Mouse (Mus musculus): ENCODE results near the gene Adamtsl3.

Gene Adamtsl3

GRCm38 (mm10) chr7:82361127-82361526 is 25.6 kb downstream of the Adamtsl3 start:
- in situ Hi-C loops (cut with MboI, MseI), result loop anchor here in 1 of 2 experiments (10.0 kb wide), 1 partner anchor 1366 kb away; the partner anchor contains the start of gene Zfp592

DNA sequence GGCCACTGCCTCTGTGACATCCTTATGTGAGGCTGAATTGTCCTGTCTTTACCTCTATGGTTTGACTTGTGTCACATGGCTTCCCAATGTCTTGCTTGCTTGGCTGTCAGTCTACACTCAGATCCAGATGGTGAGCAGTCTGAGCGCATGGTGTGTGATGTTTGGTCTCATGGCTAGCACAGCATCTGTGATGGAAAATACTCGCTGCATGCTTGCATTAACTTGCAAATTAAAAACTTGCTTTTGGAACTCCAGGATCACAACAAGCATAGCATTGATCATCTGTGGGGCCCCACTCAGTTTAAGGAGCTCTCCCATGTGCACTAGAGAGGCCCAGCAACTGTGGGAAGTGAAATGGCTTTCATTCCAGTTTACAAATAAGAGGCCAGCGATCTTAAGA is 29.1 kb downstream of the Adamtsl3 start:
- in situ Hi-C loops (cut with MboI, MseI), result loop anchor here in 1 of 2 experiments (10.0 kb wide), 1 partner anchor 1370 kb away; the partner anchor contains the start of gene Zfp592

GRCm38 (mm10) chr7:82366056-82366455 is 30.6 kb downstream of the Adamtsl3 start:
- in situ Hi-C loops (cut with MboI, MseI), result loop anchor here in 1 of 2 experiments (10.0 kb wide), 1 partner anchor 1371 kb away; the partner anchor contains the start of gene Zfp592

DNA sequence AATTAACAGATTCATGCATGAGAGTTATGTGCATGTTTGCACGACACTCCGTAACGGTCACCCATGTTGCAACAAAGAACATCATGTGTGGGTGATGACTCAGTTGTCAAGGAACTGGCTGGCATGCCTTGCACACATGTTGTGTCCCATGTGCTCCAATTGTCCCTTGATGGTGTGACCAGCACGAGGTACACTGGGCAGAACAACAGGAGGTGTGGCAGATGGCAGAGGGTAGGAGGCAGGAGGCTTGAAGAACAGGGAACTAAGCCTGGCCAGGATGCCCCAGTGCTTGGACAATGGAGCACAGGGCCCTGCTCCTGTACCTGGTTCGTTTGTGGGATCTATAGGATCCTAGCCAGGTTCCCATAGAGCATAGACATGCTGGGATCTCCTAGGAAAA is 31.0 kb downstream of the Adamtsl3 start:
- in situ Hi-C loops (cut with MboI, MseI), result loop anchor here in 1 of 2 experiments (10.0 kb wide), 1 partner anchor 1372 kb away; the partner anchor contains the start of gene Zfp592

DNA sequence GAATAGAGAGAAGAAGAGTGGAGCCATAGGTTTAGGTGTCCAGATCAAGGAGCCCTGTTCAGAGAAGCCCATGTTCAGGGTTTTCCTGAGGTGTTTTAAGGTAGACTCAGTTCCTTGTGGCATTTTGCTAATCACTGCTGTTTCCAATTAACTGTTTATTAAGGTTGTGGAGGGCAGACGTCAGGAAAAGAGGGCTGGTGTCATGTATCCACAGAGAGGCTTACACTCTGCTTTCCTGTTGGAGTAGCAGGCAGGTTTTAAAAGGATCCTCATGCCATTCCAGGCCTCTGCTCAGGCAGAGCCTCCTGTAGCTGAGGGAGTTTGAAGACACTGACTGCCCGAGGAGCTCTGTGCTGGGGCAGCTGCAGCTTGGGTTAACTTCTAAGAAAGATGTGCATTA is 32.6 kb downstream of the Adamtsl3 start:
- in situ Hi-C loops (cut with MboI, MseI), result loop anchor here in 1 of 2 experiments (10.0 kb wide), 1 partner anchor 1373 kb away; the partner anchor contains the start of gene Zfp592

GRCm38 (mm10) chr7:82370132-82370531 is 34.6 kb downstream of the Adamtsl3 start:
- in situ Hi-C loops (cut with MboI, MseI), result no loop called here

GRCm38 (mm10) chr7:82371411-82371810 is 35.9 kb downstream of the Adamtsl3 start:
- in situ Hi-C loops (cut with MboI, MseI), result no loop called here

DNA sequence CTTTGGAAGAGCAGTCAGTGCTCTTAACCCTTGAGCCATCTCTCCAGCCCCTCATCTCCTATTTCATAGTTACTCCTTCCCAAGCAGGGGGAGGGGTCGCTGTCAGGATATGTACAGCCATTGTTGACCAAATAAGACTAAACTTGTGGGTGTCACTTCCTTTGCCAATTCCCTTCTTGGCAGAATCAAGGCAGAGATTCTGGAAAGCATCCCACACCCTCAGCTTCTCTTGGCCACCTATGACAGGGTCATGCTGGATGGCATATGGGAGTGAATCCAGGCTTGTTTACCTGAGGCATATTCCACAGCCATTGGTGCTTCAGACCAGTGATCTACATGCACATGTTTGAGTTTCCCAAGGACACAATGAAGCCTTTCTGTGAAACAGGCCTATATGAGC is 42.8 kb downstream of the Adamtsl3 start:
- in situ Hi-C loops (cut with MboI, MseI), result no loop called here

DNA sequence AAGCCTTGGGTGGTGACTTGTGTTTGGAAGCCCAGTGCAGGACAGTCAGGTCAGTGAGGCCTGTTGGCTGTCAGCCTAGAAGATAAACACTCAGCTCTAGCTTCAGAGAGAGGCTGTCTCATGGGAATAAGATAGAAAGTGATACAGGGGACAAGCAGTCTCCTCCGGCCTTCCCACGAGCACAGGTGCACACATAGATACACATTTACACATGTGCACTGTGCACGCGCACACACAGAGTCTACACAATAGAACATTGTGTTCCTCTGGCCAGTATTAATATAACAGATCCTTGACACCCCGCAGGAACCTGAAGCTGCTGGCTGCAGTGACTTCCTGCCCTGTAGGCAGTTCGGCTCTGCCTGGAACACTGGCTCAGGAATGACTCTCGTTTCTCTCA is 44.3 kb downstream of the Adamtsl3 start:
- in situ Hi-C loops (cut with MboI, MseI), result no loop called here

- in situ Hi-C loops (cut with MboI, MseI), result no loop called here
Measured at GRCm38 (mm10) chr7:82382843-82383535, 47.5 kb downstream of the Adamtsl3 start.

- in situ Hi-C loops (cut with MboI, MseI), result no loop called here
Measured at GRCm38 (mm10) chr7:82383536-82383848, 48.0 kb downstream of the Adamtsl3 start.

DNA sequence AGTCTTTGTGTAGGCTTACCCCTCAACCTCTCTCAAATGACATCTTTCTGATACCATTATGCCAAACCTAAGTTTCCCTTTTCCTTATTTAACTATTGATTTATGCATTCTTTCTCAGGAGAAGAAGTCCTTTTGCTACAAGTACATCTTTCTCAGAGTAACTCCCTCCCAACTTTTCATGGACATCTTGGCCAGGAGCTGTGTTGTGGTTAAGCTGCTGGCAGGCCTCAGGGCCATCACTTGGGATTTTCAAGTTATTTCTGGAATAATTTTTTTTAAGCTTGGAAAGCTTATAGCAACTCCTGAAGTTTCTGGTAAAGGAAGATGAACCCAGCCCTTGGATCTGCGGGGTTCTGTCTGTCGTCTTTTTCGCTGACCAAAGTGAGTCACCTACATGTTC is 51.6 kb downstream of the Adamtsl3 start:
- in situ Hi-C loops (cut with MboI, MseI), result no loop called here

- in situ Hi-C loops (cut with MboI, MseI), result loop anchor here in 1 of 2 experiments (5.0 kb wide), 1 partner anchor 53 kb away; no protein-coding TSS in a partner anchor
Measured at GRCm38 (mm10) chr7:82394435-82395186, 59.1 kb downstream of the Adamtsl3 start.

DNA sequence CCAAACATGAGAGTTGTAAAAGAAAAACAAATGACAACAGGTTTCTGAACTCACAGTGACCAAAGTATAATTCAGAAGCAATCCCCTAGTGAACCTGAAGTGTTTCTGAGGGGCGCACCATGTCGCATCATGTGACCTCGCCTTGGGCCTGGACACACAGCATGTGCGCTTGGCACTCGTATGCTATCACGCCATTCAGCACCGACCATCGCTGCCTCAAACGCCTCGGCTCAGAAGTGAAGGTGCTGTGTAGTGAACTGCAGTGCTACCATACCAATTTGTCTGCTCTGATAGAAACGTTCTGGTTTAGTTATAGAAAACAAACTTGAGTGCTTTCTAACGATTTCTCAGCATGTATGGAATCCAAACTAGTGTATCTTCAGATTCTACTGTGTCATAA is 59.7 kb downstream of the Adamtsl3 start:
- in situ Hi-C loops (cut with MboI, MseI), result no loop called here

DNA sequence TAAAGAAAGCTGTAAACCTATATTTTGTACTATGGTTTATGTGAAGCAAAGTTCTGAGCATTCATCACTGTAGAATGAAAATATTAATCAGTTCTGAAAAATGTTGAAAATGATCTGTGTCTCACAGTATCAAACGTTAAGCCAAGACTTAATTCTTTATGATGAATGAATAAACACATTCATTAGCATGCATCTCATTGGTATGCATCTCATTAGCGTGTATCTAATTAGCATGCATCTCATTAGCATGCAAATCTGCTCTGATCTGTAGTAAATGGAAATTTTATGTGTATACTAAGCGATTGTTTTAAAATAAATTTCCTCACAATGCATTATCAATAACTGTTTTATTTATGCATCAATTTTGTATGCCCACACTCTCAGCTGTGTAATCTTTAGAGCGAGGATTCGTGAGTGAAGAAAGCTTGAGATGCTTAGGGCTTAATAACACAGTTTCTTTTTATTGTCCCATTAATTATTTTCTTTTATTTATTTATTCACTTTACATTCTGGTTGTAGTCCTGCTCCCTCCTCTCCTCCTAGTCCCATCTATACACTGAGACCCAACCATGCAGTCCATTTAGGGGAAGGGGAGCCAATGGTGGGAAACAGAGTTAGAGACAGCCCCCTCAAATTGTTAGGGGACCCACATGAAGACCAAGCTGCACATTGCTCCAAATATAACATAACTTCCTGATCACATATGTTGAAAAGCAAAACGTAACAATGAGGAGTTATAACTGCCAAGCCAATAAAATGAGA is 60.4 kb downstream of the Adamtsl3 start:
- in situ Hi-C loops (cut with MboI, MseI), result no loop called here

DNA sequence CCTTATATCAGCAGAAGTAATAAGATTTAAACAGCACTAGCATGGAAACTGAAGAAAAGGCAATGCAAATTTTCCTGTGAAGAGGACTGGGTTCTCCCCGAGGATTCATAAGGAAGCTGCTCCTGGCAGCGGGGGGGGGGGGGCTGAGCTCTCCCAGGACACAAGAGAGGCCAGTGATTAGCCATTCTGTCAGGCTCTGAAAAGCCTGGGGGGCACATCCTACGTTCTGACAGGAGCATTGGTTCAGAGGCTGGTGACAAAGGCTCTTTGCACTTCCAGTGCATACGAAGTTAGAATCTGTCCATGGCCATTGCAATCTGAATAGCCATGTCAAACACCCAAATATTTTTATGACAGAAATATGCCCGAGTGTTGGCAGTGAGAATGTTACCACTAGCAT is 61.4 kb downstream of the Adamtsl3 start:
- in situ Hi-C loops (cut with MboI, MseI), result no loop called here

DNA sequence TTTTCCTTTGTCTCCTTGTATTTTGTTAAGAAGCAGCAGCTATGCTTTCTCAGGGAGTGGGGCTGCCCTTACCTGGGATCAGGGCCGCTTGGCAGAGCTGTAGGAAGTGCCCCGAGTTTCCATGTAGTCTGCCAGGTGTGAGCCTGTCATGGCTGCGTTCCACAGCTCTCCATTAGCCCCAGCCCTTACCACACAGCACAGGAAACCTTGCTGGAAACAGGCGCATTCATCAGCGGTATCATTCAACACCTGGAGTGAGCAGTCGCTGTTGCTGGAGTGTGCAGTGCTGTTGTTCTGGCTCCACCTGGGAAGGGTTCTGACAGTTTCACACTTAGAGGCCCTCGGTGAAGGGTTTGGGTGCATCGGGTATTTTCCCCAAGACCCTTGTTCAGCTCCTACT is 62.1 kb downstream of the Adamtsl3 start:
- in situ Hi-C loops (cut with MboI, MseI), result no loop called here

DNA sequence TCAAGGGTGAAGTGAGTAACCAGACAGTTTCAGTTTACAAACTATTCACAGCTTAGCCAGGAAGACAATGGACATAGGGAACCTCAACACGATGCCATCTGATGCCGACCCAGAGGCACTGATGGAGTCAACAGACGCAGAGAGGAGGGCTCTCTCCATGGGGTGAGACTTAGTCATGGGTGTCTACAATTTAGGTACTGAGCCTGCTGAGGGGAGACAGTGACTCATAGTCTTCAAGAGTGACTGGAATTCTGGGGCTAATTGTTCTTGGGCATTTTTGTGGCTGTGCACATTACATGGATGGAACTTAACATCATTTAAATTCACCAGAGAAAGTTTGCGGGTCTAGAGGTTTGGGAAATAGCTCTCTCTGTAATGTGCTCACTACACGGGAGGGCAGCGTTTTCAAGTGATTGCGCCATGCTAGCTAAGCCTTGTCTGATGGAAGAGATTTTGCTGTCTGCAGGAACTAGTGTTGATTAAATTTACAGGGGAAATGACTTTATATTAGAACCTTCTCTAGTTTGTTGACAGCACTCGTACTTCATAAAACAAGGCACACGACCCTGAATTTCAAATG is 70.1 kb downstream of the Adamtsl3 start:
- in situ Hi-C loops (cut with MboI, MseI), result no loop called here

- in situ Hi-C loops (cut with MboI, MseI), result no loop called here
Measured at GRCm38 (mm10) chr7:82410966-82411365, 75.5 kb downstream of the Adamtsl3 start.

GRCm38 (mm10) chr7:82416653-82417052 is 81.2 kb downstream of the Adamtsl3 start:
- in situ Hi-C loops (cut with MboI, MseI), result no loop called here

DNA sequence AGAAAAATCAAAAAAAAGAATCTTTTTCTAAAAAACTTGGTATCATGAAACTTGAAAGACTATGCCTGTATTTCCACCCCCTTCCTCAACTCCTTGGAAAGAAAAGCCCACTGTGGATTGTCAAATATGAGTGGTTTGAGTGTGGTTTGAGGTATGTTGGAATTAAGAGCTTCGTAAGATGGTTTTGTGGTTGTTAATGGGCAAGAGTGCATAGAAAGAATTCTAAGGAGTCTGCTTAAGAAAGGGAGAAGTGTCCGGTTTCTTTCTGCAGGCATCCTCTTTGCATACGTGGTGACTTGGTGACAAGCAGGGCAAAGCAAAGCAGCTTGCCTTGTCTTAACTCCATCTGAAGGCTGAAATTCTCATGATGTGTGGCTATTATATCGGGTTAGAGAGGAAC is 81.6 kb downstream of the Adamtsl3 start:
- in situ Hi-C loops (cut with MboI, MseI), result no loop called here
